Mouse (Mus musculus): Measurements from ENCODE around the gene Nub1. TPM values are rescaled to one million over a fixed set of nuclear protein-coding genes. Genes with fewer than 3 reads are reported as not detected.

The Nub1 gene
- total RNA-seq, 2 experiments from 2014 or later = 39.9 to 61.5 TPM

DNA sequence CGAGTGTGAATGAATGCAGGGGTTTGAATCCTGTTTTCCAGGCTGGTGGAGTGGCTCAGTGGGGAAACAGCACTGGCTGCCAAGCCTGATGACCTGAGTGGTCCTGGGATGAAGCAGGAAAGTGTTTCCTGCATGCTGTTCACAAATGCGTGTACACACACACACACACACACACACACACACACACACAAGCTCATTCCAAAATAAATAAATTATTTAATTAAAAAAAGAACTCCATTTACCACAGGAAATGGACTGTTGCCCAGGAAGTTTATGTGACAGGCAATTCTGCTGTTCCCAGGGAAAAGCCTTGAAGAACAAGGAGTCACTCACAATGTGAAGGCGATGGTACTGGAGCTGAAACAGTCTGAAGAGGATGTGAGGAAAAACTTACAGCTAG, 11.4 kb downstream of the Nub1 start:
- ATAC-seq (ENCODE audit: poor library complexity, severe bottlenecking) = no peak

DNA sequence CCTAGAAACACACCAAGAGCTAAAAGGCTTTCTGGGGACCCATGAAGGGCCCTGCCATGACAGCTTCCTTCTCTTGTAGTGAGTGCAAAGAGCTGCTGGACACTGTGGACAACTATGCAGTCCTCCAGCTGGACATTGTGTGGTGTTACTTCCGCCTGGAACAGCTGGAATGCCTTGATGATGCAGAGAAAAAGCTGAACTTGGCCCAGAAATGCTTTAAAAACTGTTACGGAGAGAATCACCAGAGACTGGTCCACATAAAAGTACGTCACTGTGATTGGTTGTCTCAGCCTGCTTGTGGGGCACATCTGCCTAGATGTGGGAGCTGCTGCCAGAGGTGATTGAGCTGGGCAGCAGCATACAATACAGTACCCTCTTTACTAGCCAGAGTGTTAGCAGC, 15.9 kb downstream of the Nub1 start:
- ATAC-seq (ENCODE audit: poor library complexity, severe bottlenecking) = no peak

- no peak for ATAC-seq (ENCODE audit: poor library complexity, severe bottlenecking)
Observed at GRCm38 (mm10) chr5:24704615-24705014, 19.3 kb downstream of the Nub1 start.

DNA sequence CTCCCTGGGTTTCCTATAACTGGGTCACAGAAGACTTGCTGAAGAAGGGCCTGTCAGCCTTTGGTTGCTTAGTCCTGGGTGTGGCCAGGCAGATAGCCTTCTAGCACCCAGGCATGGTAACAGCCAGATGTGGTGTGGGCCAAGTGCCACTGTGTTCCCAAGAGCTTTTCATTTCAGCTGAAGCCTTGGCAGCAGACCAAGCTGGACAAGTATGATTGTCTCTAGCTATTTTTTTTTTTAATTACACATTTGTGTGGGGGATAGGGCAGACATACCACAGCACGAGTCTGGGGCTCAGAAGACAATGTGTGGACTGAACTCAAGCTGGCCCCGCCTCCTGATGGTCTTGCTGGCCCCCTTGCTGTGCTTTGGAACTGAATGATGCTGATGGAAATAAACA, 24.6 kb downstream of the Nub1 start:
- no peak for ATAC-seq (ENCODE audit: poor library complexity, severe bottlenecking)

GRCm38 (mm10) chr5:24711615-24712014, 26.3 kb downstream of the Nub1 start:
- no peak for ATAC-seq (ENCODE audit: poor library complexity, severe bottlenecking)

- no peak for ATAC-seq (ENCODE audit: poor library complexity, severe bottlenecking)
Observed at GRCm38 (mm10) chr5:24713199-24713598, 27.9 kb downstream of the Nub1 start.

DNA sequence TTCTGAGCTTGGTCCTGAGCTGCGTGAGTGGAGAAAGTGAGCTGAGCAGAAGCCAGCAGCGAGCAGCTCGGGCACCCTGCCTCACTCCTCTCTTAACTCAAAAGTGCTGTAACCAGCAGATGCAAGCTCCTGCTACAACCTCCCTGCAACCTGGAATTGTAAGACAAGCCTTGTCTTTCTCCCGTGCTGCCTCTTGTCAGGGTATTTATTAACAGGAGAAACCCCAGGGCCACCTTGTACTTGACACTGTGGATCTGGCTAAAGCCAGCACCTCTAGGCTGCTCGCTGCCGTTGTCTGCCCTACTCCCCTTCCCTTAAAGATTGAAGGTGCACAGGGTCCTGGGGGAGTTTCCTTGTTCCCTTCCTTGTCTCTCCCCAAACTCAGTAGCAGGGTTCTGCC, 28.7 kb downstream of the Nub1 start:
- no peak for ATAC-seq (ENCODE audit: poor library complexity, severe bottlenecking)

DNA sequence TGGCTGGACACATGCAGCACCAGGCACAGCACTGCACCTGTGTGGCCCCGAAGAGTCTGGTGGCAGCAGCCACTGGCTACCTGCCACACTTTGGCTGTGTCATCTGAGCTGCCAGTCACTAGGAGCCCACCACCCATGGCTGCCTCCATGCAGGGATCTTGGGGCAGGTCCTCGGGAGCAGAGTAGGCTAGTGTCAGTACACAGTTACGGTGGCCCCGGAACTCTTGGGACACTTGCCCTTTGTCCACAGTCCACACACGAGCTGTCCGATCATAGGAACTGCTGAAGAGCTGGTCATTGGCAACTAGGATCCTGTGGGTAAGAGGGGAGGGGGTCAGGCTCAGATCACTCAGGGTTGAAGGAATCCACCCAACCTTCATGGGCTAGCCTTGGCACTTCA, 32.7 kb downstream of the Nub1 start:
- ATAC-seq (ENCODE audit: poor library complexity, severe bottlenecking) = no peak

DNA sequence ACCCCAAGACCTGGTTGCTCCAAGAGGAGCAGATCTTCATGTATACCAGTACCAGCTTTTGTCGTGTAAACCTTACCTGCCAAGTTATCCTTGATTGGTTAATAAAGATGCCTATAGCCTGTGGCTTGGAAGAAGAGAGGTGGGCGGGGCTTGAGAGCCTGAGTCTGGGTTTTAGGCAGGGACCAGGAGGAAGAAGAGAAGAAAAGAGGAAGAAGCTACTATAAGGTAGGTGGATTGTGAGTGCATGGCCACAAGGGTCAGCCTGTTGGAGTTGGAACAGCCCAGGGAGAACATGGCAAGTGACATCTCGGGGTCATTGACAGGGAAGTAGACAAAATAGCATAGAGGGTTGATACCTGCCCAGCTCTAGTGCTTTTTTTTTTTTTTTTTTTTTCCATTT, 34.5 kb downstream of the Nub1 start:
- no peak for ATAC-seq (ENCODE audit: poor library complexity, severe bottlenecking)

GRCm38 (mm10) chr5:24723527-24724269, 38.4 kb downstream of the Nub1 start:
- no peak for ATAC-seq (ENCODE audit: poor library complexity, severe bottlenecking)

GRCm38 (mm10) chr5:24724270-24724634, 38.9 kb downstream of the Nub1 start:
- ATAC-seq (ENCODE audit: poor library complexity, severe bottlenecking) = no peak

DNA sequence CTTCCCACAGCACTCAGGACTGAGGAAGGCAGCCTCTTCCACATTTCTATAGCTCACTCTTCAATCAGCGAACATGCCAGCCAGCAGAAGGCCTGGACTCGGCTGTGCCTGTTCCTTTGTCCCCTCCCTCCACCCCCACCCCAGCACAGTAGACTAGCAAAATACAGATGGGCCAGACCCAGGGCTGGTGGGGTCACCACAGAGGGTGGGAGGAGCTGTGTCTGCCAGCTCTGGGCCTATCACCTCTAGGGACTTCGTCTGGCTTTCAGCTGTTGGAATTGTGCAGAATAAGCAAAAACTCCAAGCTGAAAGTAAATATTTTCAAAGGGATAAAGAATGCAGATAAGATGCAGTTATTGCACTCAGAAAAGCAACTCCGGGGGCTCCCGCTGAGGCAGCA, 39.5 kb downstream of the Nub1 start:
- ATAC-seq (ENCODE audit: poor library complexity, severe bottlenecking) = no peak

DNA sequence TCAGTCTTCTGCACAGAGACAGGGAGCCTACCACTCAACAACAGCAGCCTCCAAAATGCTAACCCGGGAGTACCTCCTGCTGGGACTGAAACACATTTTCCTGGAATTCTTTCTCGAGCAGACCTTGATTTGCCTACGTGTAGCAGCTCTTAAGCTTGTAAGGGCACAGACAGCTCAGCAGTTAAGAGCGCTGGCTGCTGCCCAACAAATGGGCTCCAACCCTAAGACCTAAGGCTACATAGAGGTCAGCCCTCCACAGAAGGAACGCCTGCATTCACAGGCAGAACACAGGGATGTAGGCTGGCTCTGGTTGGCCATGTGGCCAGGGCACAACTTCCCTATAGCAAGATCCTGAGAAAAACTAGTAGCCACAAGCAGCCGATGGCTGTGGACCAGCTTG, 40.6 kb downstream of the Nub1 start:
- no peak for ATAC-seq (ENCODE audit: poor library complexity, severe bottlenecking)

DNA sequence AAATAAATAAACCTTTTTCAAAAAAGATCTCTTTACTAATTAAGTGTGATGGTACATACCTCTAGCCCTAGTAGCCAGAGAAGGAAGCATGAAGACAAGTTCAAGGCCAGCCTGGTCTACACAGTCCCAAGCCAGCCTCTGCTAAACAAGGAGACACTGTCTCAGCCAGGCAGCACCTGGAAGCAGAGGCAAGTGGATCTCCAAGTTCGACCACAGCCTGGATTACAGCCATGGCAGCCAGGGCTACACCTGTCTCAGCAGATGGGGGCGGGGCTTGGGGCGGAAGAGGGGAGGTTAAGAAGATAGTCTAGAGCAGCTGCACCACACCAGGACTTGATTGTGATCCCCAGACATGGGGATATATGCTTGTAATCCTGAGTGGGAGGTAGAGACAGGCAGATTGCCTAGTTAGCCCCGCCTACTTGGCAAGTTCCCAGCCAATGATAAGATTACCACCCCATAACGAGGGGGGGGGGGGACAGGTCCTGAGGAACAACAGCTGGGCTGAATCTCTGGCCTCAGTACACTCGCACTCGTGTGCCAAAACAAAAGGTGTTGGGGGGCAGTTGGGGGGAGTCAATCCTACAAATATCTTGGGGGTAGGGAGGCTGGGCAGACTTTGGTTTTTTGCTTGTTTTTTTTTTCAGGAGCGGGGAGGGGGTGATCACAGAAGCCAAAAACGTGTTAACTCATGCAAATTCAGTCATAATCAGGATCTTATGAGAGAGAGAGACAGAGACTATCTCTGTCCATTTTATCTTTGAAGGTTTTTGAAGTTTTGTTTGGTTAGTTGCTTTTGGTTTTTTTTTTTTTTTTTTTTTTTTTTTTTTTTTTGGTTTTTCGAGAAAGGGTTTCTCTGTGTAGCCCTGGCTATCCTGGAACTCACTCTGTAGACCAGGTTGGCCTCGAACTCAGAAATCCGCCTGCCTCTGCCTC, 41.8 kb downstream of the Nub1 start:
- no peak for ATAC-seq (ENCODE audit: poor library complexity, severe bottlenecking)

DNA sequence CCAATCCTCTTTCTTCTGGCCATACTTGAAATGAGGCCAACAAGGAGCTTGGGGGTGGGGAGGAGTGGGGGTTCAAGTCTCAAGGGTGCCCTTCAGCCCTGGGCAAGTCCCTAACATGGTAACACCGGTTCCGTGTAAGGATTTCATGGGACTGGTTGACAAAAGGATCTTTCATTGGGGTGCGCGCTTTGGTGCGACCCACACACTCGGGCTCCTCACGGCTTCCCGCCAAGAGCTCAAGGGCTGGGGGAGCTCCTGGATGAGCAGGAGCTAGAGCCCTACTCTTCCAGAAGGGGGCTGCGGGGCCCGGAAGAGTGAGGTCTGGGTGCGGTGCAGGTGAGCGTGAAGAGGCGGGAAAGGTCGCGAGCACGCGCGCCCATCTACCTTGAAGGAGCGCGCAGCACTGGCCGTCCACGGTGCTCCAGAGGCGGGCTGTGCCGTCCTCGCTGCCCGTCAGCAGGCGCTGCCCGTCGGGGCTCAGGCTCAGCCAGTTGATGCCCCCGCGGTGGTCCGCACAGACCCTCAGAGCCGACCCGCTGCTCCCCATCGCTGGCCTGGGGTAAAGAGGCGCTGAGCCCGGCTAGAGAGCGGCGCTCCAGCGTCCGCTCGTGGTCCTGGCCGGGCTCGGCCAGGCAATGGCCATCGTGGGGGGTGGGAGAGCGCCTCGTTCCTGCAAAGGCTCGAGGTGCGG, 44.6 kb downstream of the Nub1 start:
- ATAC-seq (ENCODE audit: poor library complexity, severe bottlenecking) = peak; percentile 16

GRCm38 (mm10) chr5:24730488-24730871, 45.1 kb downstream of the Nub1 start, which contains the start of gene Wdr86:
Gene Wdr86, minus strand, starts transcription at chr5:24730727.
- no peak for ATAC-seq (ENCODE audit: poor library complexity, severe bottlenecking)

DNA sequence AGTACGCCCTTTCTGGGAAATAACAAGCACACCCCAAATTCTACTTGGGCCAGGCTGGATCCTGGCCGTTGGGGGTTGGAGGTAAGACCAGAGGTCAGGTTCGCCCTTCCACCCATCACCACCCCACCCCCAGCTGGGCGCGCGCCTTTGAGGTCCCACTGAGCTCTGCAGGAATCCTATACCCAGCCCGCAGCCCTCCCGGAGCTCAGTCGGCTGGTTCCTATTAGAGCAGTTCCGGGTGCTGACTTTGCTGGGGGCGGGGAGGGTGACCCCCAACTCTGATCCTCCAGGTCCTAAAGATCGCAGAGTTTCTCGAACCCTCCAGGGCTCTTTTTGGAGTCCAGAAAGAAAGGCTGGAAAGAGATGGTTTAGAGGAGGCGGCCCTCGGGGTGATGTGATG, 45.7 kb downstream of the Nub1 start:
- no peak for ATAC-seq (ENCODE audit: poor library complexity, severe bottlenecking)

DNA sequence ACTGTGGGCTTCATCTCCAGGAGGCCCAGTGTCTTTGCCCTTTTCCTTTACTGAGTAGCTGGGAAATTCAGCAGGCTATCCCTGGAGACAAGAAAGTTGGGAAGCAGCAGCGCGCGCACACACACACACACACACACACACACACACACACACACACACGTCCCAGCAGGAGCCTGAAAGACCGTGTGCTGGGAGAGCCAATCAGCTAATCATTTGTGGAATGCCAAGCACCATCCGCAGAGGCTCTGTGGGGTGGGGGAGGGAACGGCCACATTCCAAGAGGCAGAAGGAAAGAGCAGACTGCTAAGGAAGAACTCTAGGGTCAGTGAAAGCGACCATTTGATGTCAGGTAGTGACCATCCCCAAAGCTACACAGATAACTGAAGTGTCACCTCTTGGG, 47.8 kb downstream of the Nub1 start:
- ATAC-seq (ENCODE audit: poor library complexity, severe bottlenecking) = no peak

GRCm38 (mm10) chr5:24733771-24734426, 48.6 kb downstream of the Nub1 start:
- ATAC-seq (ENCODE audit: poor library complexity, severe bottlenecking) = no peak

DNA sequence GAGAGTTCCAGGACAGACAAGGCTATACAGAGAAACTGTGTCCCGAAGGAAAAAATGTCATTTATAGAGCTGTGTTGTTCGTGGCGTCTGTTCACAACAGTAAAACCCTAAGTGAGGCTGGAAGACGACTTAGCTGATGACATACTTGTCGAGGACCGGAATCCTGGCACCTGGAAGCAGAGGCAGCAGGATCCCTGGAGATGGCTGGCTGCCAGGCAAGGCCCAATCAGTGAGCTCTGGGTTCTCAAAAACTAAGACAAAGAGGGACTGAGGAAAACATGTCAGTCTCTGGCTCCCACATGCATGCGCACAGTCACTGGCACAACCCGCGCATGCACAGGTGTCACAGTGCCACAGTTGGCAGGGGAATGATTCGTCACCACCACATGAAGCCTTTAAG, 52.3 kb downstream of the Nub1 start:
- no peak for ATAC-seq (ENCODE audit: poor library complexity, severe bottlenecking)

- ATAC-seq (ENCODE audit: poor library complexity, severe bottlenecking) = no peak
Observed at GRCm38 (mm10) chr5:24738517-24738916, 53.2 kb downstream of the Nub1 start.

Measured in megakaryocyte, adult 5-6 weeks (primary cell).